Mouse (Mus musculus) skeletal muscle tissue, adult 2 months (tissue): ENCODE measurements around the gene Otc.

Source experiments
- DNase-seq: peaks from one replicate; pipeline ENCODE4 v3.0.0-alpha.2; 2012; ENCODE audit warnings: low read depth, low spot score

Otc gene

DNA sequence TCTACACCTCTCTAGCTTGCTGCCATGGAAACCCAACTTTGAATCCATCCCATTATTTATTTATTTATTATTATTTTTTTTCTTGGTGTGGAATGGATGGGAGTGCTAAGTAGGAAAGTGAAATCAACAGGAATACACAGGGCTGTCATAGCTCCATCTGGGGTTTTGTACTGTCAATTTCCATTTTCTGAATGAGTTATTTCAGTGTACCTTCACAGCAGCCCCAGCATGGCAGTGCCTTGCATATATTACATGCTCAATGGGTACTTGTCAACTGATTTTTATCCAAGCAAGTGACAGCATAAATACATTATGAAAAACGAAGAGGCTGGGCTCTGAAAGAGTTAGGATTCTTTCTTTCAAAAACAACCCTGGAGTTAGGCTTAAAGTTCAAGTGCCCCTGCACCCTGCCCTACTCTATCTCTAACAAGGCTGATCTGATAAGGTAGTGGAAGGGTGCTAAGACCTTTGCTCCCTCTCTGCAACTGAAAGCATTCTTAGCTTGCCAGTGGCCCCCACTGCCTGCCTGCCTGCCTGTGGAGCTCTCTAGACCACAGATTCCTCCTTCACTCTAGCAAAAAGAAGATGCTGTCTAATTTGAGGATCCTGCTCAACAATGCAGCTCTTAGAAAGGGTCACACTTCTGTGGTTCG is at the start of gene Otc:
Gene Otc (plus strand): TSS at position 454 of the 653 bp plus-strand sequence.
- DNase-seq = no peak

DNA sequence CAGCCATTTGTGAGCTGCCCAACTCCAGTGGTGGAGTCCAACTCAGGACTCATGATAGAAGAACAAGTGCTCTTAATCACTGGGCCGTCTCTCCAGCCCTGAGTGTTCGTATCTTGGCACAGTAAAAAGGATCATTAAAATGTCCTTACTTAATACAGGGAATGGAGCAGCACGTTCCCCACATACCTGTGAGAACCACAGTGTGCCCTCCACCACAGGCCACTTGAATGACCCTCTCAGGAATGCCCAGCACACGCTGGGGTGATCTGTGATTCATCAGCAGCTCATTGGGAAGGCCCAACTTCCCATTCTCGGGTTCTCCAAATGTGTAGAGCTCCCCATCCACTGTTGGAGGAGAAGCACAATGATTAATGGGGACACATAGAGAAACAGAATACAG is 46.2 kb upstream of the Otc start:
- no peak for DNase-seq

DNA sequence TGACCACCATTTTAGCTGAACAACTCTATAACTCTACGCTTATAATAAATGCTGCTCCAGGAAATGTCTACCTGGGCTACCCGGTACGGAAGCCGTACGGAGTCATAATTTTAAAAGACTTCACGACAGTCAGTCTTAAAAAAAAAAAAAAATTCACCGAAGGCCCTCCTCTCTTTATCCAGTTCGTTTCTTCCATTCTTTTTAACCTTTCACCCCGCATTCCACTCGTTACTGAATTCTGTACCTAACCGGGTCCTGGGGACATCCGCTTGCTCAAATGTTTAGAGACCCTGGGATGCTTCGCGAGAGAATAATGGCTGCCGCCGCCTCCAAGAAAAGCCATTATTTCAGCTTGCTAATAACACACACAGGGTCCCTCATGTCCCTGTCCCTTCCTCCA is 36.1 kb upstream of the Otc start:
- DNase-seq = peak; percentile 13

GRCm38 (mm10) chrX:10216410-10216949 is 35.6 kb upstream of the Otc start, which contains the start of gene Rpgr:
TSS of gene Rpgr (minus strand) at chrX:10216920.
- DNase-seq = peak; percentile 87

- peak; percentile 7 for DNase-seq
These were observed 32.8 kb upstream of the Otc start for GRCm38 (mm10) chrX:10219281-10219680.

DNA sequence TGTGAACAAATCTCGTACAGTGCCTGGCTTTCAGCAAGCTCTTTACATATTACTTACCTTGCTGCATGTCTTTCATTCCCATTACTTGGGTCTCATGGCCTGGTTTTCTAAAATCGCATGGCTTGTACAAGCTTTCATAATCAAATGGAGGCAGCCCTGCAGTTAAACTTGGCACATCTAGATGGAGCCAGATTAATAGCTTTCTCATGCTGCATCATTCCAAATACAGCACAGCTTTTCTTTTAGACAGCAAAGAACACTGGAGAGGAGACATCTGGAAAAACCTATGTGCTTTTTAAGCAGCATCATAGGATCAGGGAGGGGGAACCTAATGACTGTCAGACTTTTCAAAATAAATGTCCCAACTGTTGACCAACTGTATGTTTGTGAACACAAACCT is 19.1 kb upstream of the Otc start:
- DNase-seq = no peak

DNA sequence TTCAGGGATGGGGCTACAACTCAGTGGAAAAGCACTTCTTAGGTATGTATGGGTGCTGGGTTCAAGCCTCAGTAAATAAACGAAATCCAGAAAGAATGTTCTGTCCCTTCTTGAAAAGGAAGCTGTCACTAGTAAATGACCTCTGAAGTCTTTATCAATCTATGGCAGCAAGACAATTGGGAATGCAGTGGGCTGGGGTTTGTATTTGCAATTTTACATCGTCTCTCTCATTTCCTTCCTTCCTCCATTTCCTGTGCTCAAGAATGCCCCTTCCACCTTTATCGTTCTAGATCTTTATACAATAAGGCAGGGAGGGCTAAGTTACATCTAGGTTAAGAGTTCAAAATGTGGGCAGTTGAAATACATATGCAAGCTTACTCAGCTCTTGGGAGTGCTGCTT is 17.5 kb upstream of the Otc start:
- no peak for DNase-seq

GRCm38 (mm10) chrX:10239515-10239914 is 12.6 kb upstream of the Otc start:
- no peak for DNase-seq

GRCm38 (mm10) chrX:10243916-10244315 is 8.2 kb upstream of the Otc start:
- DNase-seq = no peak

DNA sequence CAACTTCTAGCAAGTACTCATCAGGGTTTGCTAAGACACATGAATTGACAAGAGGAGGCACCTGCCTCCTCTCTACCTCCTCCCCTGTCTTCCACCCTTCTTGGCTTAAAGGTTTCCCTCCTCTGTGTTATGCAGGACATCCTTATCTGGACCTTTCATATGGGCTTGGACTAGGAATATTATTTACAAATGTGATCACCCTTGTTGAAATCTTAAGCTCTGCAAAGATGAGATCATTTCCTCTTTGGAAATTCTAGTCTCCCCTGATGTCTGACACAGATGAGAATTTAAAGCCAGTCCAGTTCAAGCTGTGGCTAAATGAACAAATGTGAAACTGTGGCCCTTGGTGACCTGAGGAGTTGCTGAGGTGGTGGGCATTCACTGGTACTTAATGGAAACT is 748 bp upstream of the Otc start:
- DNase-seq = no peak

DNA sequence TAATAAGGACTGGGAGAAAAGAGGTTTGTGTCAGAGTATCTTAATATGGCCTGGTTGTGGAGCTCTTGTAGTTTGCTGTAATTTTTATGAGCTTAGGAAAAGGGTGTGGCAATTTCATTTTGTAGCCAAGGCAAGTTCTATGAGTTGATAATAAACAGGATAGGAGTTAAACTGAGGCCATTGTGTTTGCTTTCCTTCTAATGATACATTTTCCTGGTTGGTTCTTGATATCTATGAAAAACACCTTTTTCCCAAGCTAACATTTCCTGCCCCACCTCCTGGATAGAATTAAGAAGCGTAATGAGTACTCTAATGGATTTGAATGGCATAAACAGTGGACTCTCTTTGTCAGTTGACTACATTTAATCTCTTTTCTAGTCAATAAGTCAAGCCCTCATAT is 5.7 kb downstream of the Otc start:
- DNase-seq = peak; percentile 6

GRCm38 (mm10) chrX:10258260-10258659 is 6.2 kb downstream of the Otc start:
- DNase-seq = no peak

DNA sequence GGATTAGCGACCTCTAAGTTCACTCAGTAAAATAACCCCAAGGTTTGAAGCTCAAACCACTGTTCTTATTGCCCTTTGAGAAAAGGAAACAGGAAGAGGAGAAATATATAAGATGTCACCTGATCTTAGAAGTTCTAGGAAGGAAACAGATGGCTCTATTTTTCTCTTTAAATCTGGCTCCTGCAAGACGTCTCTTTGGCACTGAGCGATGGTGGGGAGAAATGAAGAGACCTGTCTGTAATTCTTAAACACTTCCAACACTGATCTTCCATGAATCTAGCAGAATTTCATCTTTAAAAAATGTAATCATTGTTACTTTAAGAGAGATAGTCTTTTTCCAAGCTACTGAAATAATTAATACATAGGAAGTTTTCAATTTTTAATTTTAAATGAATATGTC is 16.2 kb downstream of the Otc start:
- DNase-seq = no peak

GRCm38 (mm10) chrX:10268761-10269437 is 16.8 kb downstream of the Otc start:
- no peak for DNase-seq

DNA sequence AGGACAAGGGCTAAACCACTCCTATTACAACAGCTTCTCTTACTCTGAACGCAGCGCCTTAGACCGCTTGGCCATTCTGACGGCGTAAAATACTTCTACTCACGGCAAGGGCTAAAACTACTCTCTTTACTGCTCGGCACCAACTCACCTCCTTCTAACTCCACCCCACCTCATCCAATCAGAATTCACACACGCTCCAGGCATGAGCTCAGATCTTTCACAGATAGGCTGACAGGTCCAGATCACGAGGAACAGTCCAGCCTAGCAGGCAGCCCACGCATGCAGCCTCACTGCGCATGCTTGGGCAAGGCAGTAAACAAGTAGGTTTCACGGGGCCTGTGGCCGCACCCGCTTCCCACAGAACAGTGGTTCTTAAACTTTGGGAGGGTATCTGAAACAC is 45.2 kb downstream of the Otc start:
- no peak for DNase-seq

- no peak for DNase-seq
These were observed 66.1 kb downstream of the Otc start for GRCm38 (mm10) chrX:10318176-10318575.

DNA sequence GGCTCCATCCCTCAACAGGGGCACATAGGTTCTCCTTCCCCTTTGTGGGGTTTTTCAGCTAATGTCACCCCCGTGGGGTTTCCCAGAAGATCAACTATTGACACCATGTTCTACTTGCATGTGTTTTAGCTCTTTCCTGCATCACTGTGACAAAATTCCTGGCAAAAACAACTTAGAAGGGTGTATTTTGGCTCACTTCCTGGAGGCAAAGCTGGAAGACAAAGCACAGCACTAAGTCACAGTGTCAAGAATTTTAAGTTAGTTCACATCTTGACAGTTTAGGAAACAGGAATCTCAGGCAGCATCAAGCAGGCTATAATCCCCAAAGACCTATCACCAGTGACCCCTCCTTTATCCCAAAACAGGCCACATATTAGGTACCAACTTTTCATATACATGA is 78.1 kb downstream of the Otc start:
- peak; percentile 15 for DNase-seq

DNA sequence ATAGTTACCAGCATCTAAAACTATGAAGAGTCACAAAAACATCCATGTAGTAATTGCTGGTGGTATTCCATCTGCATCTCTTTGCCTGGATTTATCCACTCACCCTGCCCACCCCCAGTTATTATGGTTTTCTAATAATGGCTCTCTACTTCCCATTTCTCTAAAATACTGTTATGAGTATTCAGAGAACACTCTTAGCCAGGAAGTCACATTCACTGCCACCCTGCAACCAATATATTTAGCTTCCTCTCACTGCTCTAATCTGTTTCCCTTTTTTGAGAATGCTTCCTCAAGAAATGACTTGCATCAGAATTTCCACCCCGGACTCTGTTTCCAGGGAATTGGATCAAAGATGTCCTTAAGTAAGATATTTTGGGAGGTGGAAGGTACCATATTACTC is 79.6 kb downstream of the Otc start:
- DNase-seq = no peak

DNA sequence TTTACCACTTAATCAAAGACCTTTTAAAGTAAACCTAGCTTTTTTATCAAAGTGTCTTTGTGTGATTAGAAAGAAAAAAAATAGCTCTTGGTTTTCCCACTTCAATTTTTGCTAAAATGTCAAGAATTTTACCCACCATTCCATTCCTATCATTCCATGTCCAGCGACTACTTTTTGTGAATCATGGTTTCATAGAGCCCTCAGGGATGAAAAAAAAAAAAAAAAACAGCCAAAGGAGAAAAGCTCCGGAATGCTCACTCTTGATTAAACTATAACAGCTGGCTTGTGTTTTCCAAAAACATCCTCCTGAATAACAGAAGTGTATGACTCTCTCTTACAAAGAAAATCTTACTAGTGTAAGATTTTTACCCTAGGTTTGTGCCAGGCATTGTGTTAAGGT is 84.7 kb downstream of the Otc start:
- no peak for DNase-seq

DNA sequence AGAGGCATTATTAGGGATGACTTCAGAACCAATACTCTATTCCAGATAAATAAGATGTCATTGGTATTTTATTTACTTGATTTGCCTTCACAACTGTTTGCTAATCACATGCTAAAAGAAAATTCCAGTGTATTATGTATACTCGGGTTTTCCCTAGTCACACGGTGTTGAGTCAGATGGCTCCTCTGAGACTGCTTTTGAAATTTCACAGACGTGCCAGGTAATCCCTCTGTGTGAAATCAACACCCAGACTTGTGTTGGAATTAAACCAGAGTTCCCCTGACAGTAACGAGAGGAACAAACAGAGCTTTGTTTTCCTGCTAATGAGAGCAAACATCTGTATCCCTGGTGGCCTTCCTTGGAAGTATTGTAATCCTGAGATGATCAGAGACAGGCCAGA is 103.8 kb downstream of the Otc start:
- no peak for DNase-seq
